9 mouse cellular contexts compared by ENCODE assay signal in the genomic region with DNA sequence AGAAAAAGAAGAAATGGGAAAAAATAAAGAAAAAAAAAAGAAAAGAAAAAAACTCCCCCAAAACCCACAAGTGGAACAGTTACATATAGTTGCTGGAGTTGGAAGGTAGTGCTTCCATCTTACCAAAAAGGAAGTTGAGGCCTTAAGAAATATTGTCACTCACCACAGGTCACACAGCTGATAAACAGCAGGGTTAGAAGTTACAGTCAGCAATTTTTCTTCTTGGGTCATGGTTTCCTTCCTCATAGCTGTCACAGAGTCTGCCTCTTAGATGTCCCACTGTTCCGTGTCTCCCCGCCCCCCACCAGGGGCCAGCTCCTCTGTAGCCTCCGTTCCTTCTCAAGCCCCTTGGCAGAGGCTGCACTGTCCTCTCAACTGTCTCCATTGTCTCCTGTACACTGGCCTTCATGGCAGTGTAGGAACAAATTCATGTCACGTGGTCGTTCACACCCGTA. TPM values are rescaled to one million over a fixed set of nuclear protein-coding genes. Genes with fewer than 3 reads are reported as not detected.
DNase-seq lines count a peak whose midpoint lies in the region; ATAC-seq and TF ChIP-seq lines count a peak whose summit lies in the region.
"Had no signal": no experiment of that assay in that cellular context is flagged by ENCODE, and none has a peak within 500 bp of the region (broad histone marks: within the 10 kb centered on the region; RNA-seq: fewer than 3 reads in every experiment).

No protein-coding gene starts in this region.

- ATAC-seq in liver, embryonic 11.5 days (replicated peaks; ENCODE audit: low FRiP score), result peak; percentile 59

- H3K9me3 ChIP-seq in liver, embryonic 11.5 days (ENCODE audit: control insufficient read depth, low read length), result no peaks in the 10 kb centered on the region
- no peaks in the 10 kb centered on the region for H3K9me3 ChIP-seq in embryonic facial prominence, embryonic 10.5 days
- H3K9me3 ChIP-seq: hindbrain, embryonic 13.5 days had no signal

- 70% methylated on average over 6 of the region's 6 CpGs for WGBS in kidney, adult 2 months
- whole genome bisulfite sequencing in liver, embryonic 11.5 days, result 52% methylated on average over 6 of the region's 6 CpGs
- WGBS in embryonic facial prominence, embryonic 10.5 days, result 80% methylated on average over 6 of the region's 6 CpGs

- H3K4me3 ChIP-seq in kidney, adult 2 months (ENCODE audit: insufficient read depth, low read depth, low read length), result no peak overlapping the region
- H3K4me3 ChIP-seq in liver, embryonic 11.5 days (ENCODE audit: low read depth, low read length), result no peak overlapping the region
- no peak overlapping the region for H3K4me3 ChIP-seq in embryonic facial prominence, embryonic 10.5 days
- H3K4me3 ChIP-seq: hindbrain, embryonic 13.5 days had no signal

- TF ChIP-seq POLR2A in kidney, adult 2 months (IDR thresholded peaks at IDR 0.05; ENCODE audit: low read depth, low read length), result no peak

- H3K9ac ChIP-seq in liver, embryonic 11.5 days (ENCODE audit: low read depth, low read length), result no peak overlapping the region

- no peak for TF ChIP-seq CTCF in kidney, adult 2 months (conservative IDR thresholded peaks at IDR 0.05; ENCODE audit: insufficient read depth, insufficient read length, low read depth, low read length)

- H3K27ac ChIP-seq in kidney, adult 2 months (ENCODE audit: insufficient read depth, low read depth, low read length), result no peak overlapping the region
- 0 out of 2 replicates have a peak overlapping the region, but pooled peaks have one; percentile 25 for H3K27ac ChIP-seq in liver, embryonic 11.5 days (ENCODE audit: low read depth, low read length)
- H3K27ac ChIP-seq in embryonic facial prominence, embryonic 10.5 days (replicated peaks), result no peak overlapping the region
- H3K27ac ChIP-seq: hindbrain, embryonic 13.5 days had no signal

- H3K27me3 ChIP-seq in kidney, adult 2 months (replicated peaks; ENCODE audit: control insufficient read depth, insufficient read depth, low read length), result no peaks in the 10 kb centered on the region
- H3K27me3 ChIP-seq in liver, embryonic 11.5 days (replicated peaks; ENCODE audit: control insufficient read depth, insufficient read depth, low read length), result no peaks in the 10 kb centered on the region
- H3K27me3 ChIP-seq in embryonic facial prominence, embryonic 10.5 days (replicated peaks; ENCODE audit: low read depth, poor library complexity, severe bottlenecking), result no peaks in the 10 kb centered on the region
- H3K27me3 ChIP-seq: hindbrain, embryonic 13.5 days had no signal

- H3K4me1 ChIP-seq in kidney, adult 2 months (ENCODE audit: control insufficient read depth, insufficient read depth, low read length), result no peaks in the 10 kb centered on the region
- H3K4me1 ChIP-seq in liver, embryonic 11.5 days (replicated peaks; ENCODE audit: control insufficient read depth, insufficient read depth, low read length), result peaks cover 12% of the 10 kb centered on the region
- peaks cover 31% of the 10 kb centered on the region for H3K4me1 ChIP-seq in embryonic facial prominence, embryonic 10.5 days

- peak overlapping the region; percentile 20; the same call in 1 of the 2 replicates for H3K4me2 ChIP-seq in liver, embryonic 11.5 days

- peak; percentile 18 for DNase-seq in retina, postnatal 1 day
- no peak for DNase-seq in retina, embryonic 14.5 days (ENCODE audit: low spot score)
- DNase-seq in kidney, adult 2 months, result peak; percentile 43
- DNase-seq in liver, embryonic 11.5 days (ENCODE audit: low spot score), result peak; percentile 35
- DNase-seq in skeletal muscle tissue, adult 2 months (ENCODE audit: low read depth, low spot score), result peak; percentile 13
- DNase-seq in right cerebral cortex, adult 18-20 months, result no peak
- no peak for DNase-seq in embryonic facial prominence, embryonic 10.5 days (ENCODE audit: low spot score)
- DNase-seq in ovary, postnatal 36 days (ENCODE audit: low spot score), result no peak

- H3K36me3 ChIP-seq in kidney, adult 2 months (ENCODE audit: control insufficient read depth, insufficient read depth, low read length), result no peaks in the 10 kb centered on the region
- no peaks in the 10 kb centered on the region for H3K36me3 ChIP-seq in liver, embryonic 11.5 days (ENCODE audit: control insufficient read depth, insufficient read depth, low read length)
- no peaks in the 10 kb centered on the region for H3K36me3 ChIP-seq in embryonic facial prominence, embryonic 10.5 days (replicated peaks)
- H3K36me3 ChIP-seq: hindbrain, embryonic 13.5 days had no signal

RNA-seq across cellular contexts. Expression of a gene that starts 1.0 kb away (rescaled TPM):
- 2.8 and 3.7 TPM in 2 replicates for polyA plus RNA-seq in kidney, adult 2 months (2012; rRNA removed)
- 6.3 and 7.2 TPM in 2 replicates for polyA plus RNA-seq in liver, embryonic 11.5 days (2014; fragmentation: Nextera tagmentation; extraction: Ambion mirVana)
- 3.5 and 3.7 TPM in 2 replicates for polyA plus RNA-seq in embryonic facial prominence, embryonic 10.5 days (2016; fragmentation: Nextera tagmentation; extraction: Ambion mirVana)

Comparison
In these comparisons a context has a peak if more than half of its experiments do, and no peak if none do; other contexts are left out.
1. DNase-seq: peak in retina, postnatal 1 day (single experiment), kidney, adult 2 months (single experiment), liver, embryonic 11.5 days (single experiment) and skeletal muscle tissue, adult 2 months (single experiment); none in retina, embryonic 14.5 days (single experiment), right cerebral cortex, adult 18-20 months (single experiment), embryonic facial prominence, embryonic 10.5 days (single experiment) and ovary, postnatal 36 days (single experiment).